Mouse (Mus musculus): ENCODE measurements around the gene Adora2b.

DNA sequence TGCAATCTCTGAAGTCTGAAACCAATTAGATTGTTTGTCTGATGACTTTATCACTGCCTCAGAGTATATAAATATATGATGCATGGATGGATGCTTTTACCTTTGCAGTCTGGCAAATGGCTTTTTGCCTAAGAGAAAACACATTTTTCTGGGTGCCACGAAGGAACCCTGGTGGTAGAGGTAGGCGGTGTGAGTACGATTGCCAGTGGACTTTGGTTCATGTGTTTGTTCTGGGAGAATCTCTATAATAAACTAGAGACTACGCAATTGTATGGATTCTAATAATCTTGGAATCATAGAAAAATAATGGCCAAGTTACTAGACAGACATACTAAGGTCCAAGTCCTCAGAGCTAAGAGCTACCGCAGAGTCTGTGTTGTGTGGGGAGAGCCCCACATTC is 66.2 kb downstream of the Adora2b start:
- TF ChIP-seq CTCF (conservative IDR thresholded peaks at IDR 0.05; ENCODE audit: insufficient read depth, insufficient read length, low read depth, low read length): no peak
- no peak for TF ChIP-seq POLR2A (IDR thresholded peaks at IDR 0.05; ENCODE audit: low read depth, low read length)

All from kidney, adult 2 months (tissue).